Mouse (Mus musculus) thymus, adult 2 months (tissue): ENCODE results near the gene Gria2.

ENCODE experiments used
- CTCF ChIP-seq: fragments of 200-500 bp; IDR thresholded peaks from 2 replicates; pipeline ENCODE4 v1.5.1; 2012; ENCODE audit warnings: mild to moderate bottlenecking, control low read depth, low read length, moderate library complexity, borderline replicate concordance; ENCODE audit not compliant: control insufficient read depth, poor library complexity, insufficient read depth; ENCODE audit errors: extremely low read depth
- POLR2A ChIP-seq: fragments of 200-500 bp; IDR thresholded peaks from 2 replicates; pipeline ENCODE4 v1.6.1; 2012; ENCODE audit warnings: mild to moderate bottlenecking, low read length, control low read depth, moderate library complexity; ENCODE audit not compliant: control insufficient read depth, poor library complexity, insufficient read depth; ENCODE audit errors: extremely low read depth

DNA sequence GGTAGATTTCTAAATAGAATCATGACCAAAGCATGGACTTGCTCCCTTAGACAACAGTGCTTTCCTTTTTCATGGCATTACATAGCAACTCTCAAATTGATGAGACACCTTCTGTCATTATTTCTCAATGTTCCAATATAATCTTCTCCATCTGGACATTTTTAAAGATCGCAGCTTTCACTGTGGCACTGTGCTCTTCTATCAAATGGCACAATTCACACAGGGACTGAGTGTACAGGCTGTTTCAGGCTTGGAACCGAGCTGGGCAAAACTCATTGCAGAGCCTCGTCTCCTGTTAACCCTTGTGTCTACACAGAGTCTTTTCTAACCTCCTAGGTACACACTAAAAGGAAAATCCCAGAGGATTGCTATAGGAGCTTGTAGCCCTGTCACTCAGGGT lies 77.4 kb downstream of the Gria2 start:
- TF ChIP-seq POLR2A (no peak), CTCF (no peak)
